Mouse (Mus musculus): ENCODE measurements at regions not wholly inside any gene's neighbourhood (a gene's known extent, or its start where the extent isn't known, plus 50 kb on each side); places are given as distances from the start of the nearest gene placed in this dataset.

DNA sequence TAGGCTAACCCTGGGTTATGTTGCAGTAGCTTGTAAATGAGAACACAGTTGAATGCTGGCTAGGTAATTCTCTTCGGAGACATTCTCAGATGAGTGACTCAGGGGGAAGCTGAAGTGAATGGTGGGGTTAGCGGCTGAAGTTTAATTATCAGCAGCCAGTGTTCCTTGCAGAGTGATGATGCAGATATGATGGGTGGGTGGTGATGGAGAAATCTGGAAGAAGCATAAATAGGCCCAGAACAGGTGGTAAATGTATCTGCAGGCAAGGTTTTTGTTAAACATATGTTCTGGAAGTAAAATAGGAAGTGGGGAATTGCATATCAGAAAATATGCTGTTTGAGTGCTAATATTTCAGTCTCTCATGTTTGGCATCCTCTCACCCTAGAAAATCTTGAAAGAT, 191.3 kb downstream of the Edem1 start:
- ATAC-seq (replicated peaks in 1 of 2; ENCODE audit: insufficient read depth in 1 of 2, low FRiP score in 2 of 2, low TSS enrichment in 1 of 2, low read depth in 1 of 2, poor library complexity in 2 of 2, severe bottlenecking in 2 of 2) = no peak
